Mouse (Mus musculus) cerebellum, postnatal 14 days (tissue): Measurements from ENCODE around the gene Spi1.

Experiments used
- DNase-seq, 2 experiments: peaks; one replicate each; pipeline ENCODE4 v3.0.0; 2021; ENCODE audit warnings: mixed read lengths in 2 of 2

Gene Spi1

GRCm38 (mm10) chr2:91068162-91068871 lies 13.9 kb upstream of the Spi1 start:
- DNase-seq = no peak

GRCm38 (mm10) chr2:91068872-91069165 lies 13.4 kb upstream of the Spi1 start:
- peak; percentile 29 to 38 for DNase-seq

- peak; percentile 34 to 43 for DNase-seq
These were observed 12.7 kb upstream of the Spi1 start for GRCm38 (mm10) chr2:91069306-91070000.

GRCm38 (mm10) chr2:91070076-91070800 lies 12.0 kb upstream of the Spi1 start, which contains the start of gene Slc39a13:
Slc39a13 (minus strand) TSS chr2:91070417.
- DNase-seq = peak; percentile 96

- DNase-seq = peak in 1 of 2 experiments; percentile 25
These were observed 11.1 kb upstream of the Spi1 start for GRCm38 (mm10) chr2:91071059-91071458.

- no peak for DNase-seq
These were observed 10.1 kb upstream of the Spi1 start for GRCm38 (mm10) chr2:91072092-91072491.

- no peak for DNase-seq
These were observed 4.3 kb upstream of the Spi1 start for GRCm38 (mm10) chr2:91077957-91078313.

- no peak for DNase-seq
These were observed 3.7 kb upstream of the Spi1 start for GRCm38 (mm10) chr2:91078314-91079025.

- no peak for DNase-seq
These were observed 3.2 kb upstream of the Spi1 start for GRCm38 (mm10) chr2:91079026-91079384.

GRCm38 (mm10) chr2:91080784-91081513 lies 1.2 kb upstream of the Spi1 start:
- DNase-seq = no peak

GRCm38 (mm10) chr2:91082844-91083243 lies 654 bp downstream of the Spi1 start:
- DNase-seq = no peak

GRCm38 (mm10) chr2:91083366-91083940 lies 1.3 kb downstream of the Spi1 start:
- DNase-seq = no peak

GRCm38 (mm10) chr2:91084179-91084820 lies 2.1 kb downstream of the Spi1 start:
- no peak for DNase-seq

- DNase-seq = no peak
These were observed 3.6 kb downstream of the Spi1 start for GRCm38 (mm10) chr2:91085494-91086391.

- DNase-seq = no peak
These were observed 4.4 kb downstream of the Spi1 start for GRCm38 (mm10) chr2:91086392-91087237.

- DNase-seq = no peak
These were observed 5.3 kb downstream of the Spi1 start for GRCm38 (mm10) chr2:91087453-91087852.

GRCm38 (mm10) chr2:91088987-91089386 lies 6.8 kb downstream of the Spi1 start:
- DNase-seq = no peak

- no peak for DNase-seq
These were observed 8.0 kb downstream of the Spi1 start for GRCm38 (mm10) chr2:91090208-91090607.

- DNase-seq = no peak
These were observed 8.6 kb downstream of the Spi1 start for GRCm38 (mm10) chr2:91090827-91091226.

- no peak for DNase-seq
These were observed 14.3 kb downstream of the Spi1 start for GRCm38 (mm10) chr2:91096524-91096923.
